Mouse (Mus musculus) intestine, embryonic 15.5 days (tissue): Measurements from ENCODE around the gene Nudt5. TPM values are rescaled to one million over a fixed set of nuclear protein-coding genes. Genes with fewer than 3 reads are reported as not detected.
"Not testable (repeated sequence)": the region's sequence is repeated elsewhere in the genome, so short reads cannot be mapped to it uniquely, and the experiment has no call there.

Experiments used
- ATAC-seq: fragments of 200-750 bp; cut with Nextera tagmentation; 2 replicates; pipeline ENCODE4 v1.8.0; 2017; ENCODE audit warnings: moderate TSS enrichment, moderate library complexity
- H3K27ac ChIP-seq: fragments of 300-500 bp; sonication (generic); 2 replicates; pipeline ENCODE4 v1.5.1; 2015; ENCODE audit warnings: mild to moderate bottlenecking, inconsistent platforms
- H3K27me3 ChIP-seq: fragments of 300-500 bp; sonication (generic); replicated peaks from 2 replicates; pipeline ENCODE4 v1.6.1; 2015; ENCODE audit warnings: inconsistent platforms
- H3K36me3 ChIP-seq: fragments of 300-500 bp; sonication (generic); 2 replicates; pipeline ENCODE4 v1.6.1; 2015; ENCODE audit warnings: inconsistent platforms
- H3K4me1 ChIP-seq: fragments of 300-500 bp; sonication (generic); replicated peaks from 2 replicates; pipeline ENCODE4 v1.6.1; 2015; ENCODE audit warnings: inconsistent platforms
- H3K4me2 ChIP-seq: fragments of 300-500 bp; sonication (generic); replicated peaks from 2 replicates; pipeline ENCODE4 v1.6.1; 2015; ENCODE audit warnings: mild to moderate bottlenecking, inconsistent platforms
- H3K4me3 ChIP-seq: fragments of 300-500 bp; sonication (generic); replicated peaks from 2 replicates; pipeline ENCODE4 v1.5.1; 2015; ENCODE audit warnings: inconsistent platforms
- H3K9ac ChIP-seq: fragments of 300-500 bp; sonication (generic); 2 replicates; pipeline ENCODE4 v1.6.1; 2015; ENCODE audit warnings: inconsistent platforms
- H3K9me3 ChIP-seq: fragments of 300-500 bp; sonication (generic); 2 replicates; pipeline ENCODE4 v1.6.1; 2016; ENCODE audit warnings: inconsistent platforms
- WGBS: fragments of 180-500 bp; shearing (Covaris S2); methylation state at CpG from one replicate; pipeline ENCODE4 v1.1.7; 2015; 5-methylcytosine and 5-hydroxymethylcytosine counted together
- polyA plus RNA-seq: library from polyadenylated mRNA; unstranded; fragments of >200 nt; fragmentation: Nextera tagmentation; extraction: Ambion mirVana; gene quantifications from 2 replicates; pipeline ENCODE4 v1.2.1, GENCODE M21; 2015

The Nudt5 gene
- 70.4 and 73.2 TPM in 2 replicates for polyA plus RNA-seq

DNA sequence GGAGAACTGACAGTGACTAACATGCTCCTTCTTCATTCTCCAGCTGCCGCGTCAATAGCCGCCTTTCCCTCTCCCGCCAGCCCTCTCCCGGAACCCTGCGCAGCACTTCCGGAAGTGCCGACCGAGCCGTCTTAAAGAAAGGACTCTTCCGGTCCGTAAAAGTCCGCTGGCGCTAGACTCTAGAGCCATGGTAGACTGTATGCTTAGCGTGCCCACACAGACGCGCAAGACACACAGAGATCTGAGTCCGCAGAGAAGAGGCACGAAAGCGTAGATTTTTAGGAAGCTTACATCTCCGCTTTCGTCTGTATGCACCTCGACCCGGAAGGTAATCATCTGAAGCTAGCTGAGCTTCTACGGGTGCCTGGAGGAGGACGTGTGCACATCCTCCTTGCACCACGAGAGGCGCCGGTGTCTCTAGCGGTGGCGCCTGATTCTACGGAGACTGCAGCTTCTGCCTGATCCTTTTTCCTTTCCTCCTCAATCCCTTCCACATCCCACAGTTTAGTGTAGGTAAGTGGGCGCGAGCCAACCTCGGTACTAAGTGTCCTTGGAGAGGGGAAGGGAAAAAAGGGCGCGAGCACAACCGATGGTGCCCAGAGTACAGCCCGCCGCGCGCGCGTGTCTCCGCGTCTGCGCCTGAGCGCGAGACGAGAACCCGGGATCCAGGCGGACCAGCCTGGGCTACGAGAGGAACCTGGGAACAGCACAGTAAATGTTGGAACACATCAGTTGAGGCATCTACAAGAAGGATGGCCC lies at the start of gene Nudt5, which contains the start of gene Cdc123:
Gene Nudt5, plus strand, starts transcription at position 147 of the 759 bp plus-strand sequence.
Gene Cdc123, minus strand, starts transcription at position 292 of the 759 bp plus-strand sequence.
- ATAC-seq, result peak; percentile 98
- Histone ChIP-seq H3K9me3 (no peaks in the 10 kb centered on the region), H3K9ac (peak within 1 kb of the TSS; percentile 87), H3K4me2 (peak within 1 kb of the TSS; percentile 61), H3K27me3 (no peaks in the 10 kb centered on the region), H3K4me1 (0 out of 2 replicates have a peak, but pooled peaks cover 5% of the 10 kb centered on the region), H3K4me3 (peak within 1 kb of the TSS; percentile 63), H3K36me3 (peaks cover 19% of the 10 kb centered on the region), H3K27ac (peak within 1 kb of the TSS; percentile 94)
- WGBS, result under 1% methylated on average over 53 of the region's 53 CpGs

DNA sequence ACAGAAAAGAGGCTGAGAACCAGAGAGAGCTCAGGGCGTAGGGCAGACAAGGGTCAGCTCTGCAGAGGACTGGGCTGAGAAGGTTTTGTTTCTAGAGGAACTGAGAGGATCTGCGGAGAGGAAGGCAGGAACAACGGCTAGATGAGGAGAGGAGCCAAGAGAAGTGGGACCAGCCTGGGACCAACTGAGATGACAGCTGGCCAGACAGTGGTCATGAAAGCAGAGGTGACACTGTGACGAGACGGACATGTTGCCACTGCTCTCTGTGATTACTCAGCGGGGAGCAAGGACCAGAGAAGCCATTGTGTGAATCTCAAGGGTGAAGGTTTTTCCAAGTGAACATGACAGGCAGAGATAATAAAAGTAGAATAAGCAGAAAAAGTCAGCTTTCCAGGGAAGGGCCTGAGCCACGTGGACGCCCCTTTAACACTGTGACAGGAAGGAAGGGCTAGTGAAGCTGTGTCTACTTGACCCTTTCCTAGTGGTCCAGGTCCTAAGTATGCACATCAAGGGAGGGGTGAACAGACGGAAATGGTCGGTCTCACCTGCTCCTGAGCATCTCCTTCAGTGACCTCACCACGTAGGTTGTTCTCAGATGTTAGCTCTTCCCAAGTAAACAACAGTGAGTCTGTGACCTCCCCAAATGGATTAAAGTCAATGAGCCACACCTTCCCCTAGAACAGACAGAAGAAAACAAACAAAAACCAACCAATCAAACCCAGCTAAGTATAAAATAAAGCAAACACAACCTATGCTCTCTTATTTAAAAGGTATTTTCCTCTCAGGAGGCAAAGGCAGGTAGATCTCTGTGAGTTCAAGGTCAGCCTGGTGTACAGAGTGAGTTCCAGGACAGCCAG lies 46.8 kb upstream of the Nudt5 start:
- H3K4me3 ChIP-seq, result no peak overlapping the region
- H3K27me3 ChIP-seq, result no peaks in the 10 kb centered on the region
- ATAC-seq, result no peak
- no peaks in the 10 kb centered on the region for H3K9me3 ChIP-seq
- 83% methylated on average over 11 of the region's 11 CpGs for WGBS
- H3K4me1 ChIP-seq, result no peaks in the 10 kb centered on the region
- H3K27ac ChIP-seq, result no peak overlapping the region
- no peak overlapping the region for H3K9ac ChIP-seq
- H3K36me3 ChIP-seq, result peaks cover 39% of the 10 kb centered on the region
- no peak overlapping the region for H3K4me2 ChIP-seq

DNA sequence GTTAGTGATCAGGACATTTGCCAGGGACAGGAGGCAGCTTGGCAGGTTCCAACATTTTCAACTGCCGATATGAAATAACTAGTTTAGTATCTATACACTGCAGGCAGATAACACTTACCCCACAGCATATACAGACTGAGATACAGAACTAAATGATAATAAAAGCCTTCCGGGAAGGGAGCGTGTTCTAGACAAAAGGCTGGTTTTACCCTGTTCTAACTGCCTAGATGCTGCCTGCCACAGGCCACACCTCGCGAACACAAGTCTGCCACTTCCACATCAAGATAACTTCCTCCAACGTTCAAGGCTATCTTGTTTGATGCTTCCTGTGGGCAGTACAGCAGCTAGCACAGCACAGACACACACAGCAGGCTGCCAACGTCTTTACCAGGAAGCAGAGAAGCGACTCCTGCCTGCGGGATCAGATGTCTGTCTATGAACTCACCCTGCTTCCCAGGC lies 43.6 kb upstream of the Nudt5 start:
- H3K9ac ChIP-seq, result no peak overlapping the region
- ATAC-seq, result no peak
- no peak overlapping the region for H3K4me2 ChIP-seq
- H3K27ac ChIP-seq, result no peak overlapping the region
- peaks cover 20% of the 10 kb centered on the region for H3K36me3 ChIP-seq
- H3K9me3 ChIP-seq, result no peaks in the 10 kb centered on the region
- H3K4me1 ChIP-seq, result no peaks in the 10 kb centered on the region
- no peak overlapping the region for H3K4me3 ChIP-seq
- H3K27me3 ChIP-seq, result no peaks in the 10 kb centered on the region
- WGBS, result 63% methylated on average over 9 of the region's 9 CpGs

DNA sequence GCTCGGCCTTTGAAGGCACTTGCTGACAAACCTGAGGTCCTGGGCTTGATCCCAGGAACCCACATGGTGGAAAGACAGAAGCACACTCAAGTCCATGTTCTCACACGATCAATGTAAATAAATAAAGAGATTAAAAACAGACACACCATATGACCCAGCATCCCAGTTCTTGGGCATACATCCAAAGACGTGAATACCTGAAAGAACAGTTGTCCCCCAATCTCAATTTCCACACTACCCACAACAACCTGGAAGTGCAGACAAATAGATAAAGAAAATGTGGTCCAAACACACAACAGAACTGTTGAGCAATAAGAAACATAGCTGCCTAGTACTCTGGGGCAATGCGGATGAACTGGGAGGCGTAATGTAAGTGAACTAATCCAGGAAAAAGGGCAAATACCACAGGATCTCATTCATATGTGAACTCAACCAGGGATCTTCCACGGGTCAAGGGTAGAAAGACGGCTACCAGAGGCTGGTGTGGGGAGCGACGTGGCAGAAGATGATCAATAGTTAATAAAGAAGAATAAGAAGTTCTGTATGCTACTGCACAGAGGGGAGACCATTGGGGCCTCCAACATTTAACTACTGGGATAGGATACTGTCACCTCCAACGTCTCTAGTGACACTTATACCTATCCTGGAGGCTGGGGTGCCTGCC lies 42.8 kb upstream of the Nudt5 start:
- no peak overlapping the region for H3K4me3 ChIP-seq
- peaks cover 12% of the 10 kb centered on the region for H3K36me3 ChIP-seq
- no peaks in the 10 kb centered on the region for H3K27me3 ChIP-seq
- H3K4me2 ChIP-seq, result no peak overlapping the region
- H3K27ac ChIP-seq, result no peak overlapping the region
- WGBS, result 88% methylated on average over 10 of the region's 10 CpGs
- no peak overlapping the region for H3K9ac ChIP-seq
- no peaks in the 10 kb centered on the region for H3K4me1 ChIP-seq
- no peak for ATAC-seq
- no peaks in the 10 kb centered on the region for H3K9me3 ChIP-seq

DNA sequence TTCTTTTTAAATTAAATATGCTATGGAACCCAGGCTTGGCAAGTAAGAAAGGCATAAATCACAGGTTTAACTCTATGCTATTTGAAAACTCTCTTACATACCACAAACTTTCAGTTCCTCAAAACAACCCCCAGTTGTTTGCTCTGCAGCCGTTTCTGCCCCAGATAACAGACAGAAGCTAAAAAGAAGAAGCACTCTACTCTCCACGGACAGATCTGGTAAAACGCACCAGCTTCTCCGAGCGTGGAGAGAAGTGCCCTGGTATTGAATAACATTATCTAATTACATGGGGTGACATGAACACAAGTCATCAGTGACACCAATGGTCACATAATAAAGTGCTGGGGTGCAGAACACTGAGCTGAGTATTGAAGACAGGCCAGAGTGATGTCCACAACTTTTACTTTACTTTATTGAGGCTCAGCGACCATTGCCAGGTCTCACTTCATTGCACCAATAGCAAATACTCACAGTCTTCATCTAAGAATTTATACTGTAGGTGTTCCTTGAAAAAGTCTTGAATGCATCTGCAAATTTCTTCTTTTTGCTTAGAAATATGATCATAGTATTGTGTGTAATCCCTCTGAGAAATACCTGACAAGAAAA lies 40.3 kb upstream of the Nudt5 start:
- 87% methylated on average over 6 of the region's 6 CpGs for WGBS
- no peak overlapping the region for H3K4me2 ChIP-seq
- no peak overlapping the region for H3K4me3 ChIP-seq
- no peak overlapping the region for H3K9ac ChIP-seq
- no peaks in the 10 kb centered on the region for H3K27me3 ChIP-seq
- H3K36me3 ChIP-seq, result peaks cover 9% of the 10 kb centered on the region
- no peak for ATAC-seq
- H3K27ac ChIP-seq, result no peak overlapping the region
- H3K4me1 ChIP-seq, result no peaks in the 10 kb centered on the region
- H3K9me3 ChIP-seq, result no peaks in the 10 kb centered on the region

DNA sequence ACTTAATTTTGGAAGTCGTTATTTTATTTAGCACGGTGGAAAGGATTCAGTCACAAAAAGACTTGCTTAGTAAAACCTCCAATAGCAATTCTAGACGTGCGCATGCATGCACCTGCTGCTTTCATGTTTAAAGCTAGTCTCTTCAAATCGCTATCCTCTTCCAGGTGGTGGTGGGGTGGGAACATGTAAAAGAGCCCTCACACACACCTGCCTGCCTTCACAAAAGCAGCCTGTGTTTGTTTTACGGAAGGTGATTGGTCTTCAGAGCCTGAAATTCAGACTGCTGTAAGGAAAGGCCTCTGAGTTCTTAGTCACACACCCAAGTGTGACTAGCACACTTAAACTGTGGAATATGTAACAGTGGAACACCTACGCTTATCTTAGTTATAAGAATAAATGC lies 39.6 kb upstream of the Nudt5 start:
- Histone ChIP-seq H3K4me3 (no peak overlapping the region), H3K27me3 (no peaks in the 10 kb centered on the region), H3K27ac (no peak overlapping the region), H3K9ac (no peak overlapping the region), H3K36me3 (peaks cover 7% of the 10 kb centered on the region), H3K9me3 (no peaks in the 10 kb centered on the region), H3K4me1 (no peaks in the 10 kb centered on the region), H3K4me2 (no peak overlapping the region)
- 93% methylated on average over 7 of the region's 7 CpGs for WGBS
- no peak for ATAC-seq

DNA sequence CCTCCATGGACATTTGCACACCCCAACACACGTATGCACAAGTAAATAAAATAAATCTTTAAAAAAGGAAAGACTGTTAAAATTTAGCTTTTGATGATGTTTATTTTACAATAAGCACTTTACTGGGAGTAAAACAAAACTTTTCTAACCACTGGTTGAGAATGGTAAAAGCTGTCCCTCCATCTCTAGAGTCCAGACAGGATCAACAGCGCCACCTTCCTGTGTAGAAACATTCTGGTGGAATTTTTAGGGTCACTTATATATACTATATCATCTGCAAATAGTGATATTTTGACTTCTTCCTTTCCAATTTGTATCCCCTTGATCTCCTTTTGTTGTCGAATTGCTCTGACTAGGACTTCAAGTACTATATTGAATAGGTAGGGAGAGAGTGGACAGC lies 38.6 kb upstream of the Nudt5 start:
- H3K4me3 ChIP-seq, H3K9me3 ChIP-seq, ATAC-seq, H3K4me1 ChIP-seq, H3K4me2 ChIP-seq, H3K27me3 ChIP-seq, H3K36me3 ChIP-seq, H3K9ac ChIP-seq, H3K27ac ChIP-seq: not testable (repeated sequence)
- WGBS, result 79% methylated on average over 3 of the region's 3 CpGs

DNA sequence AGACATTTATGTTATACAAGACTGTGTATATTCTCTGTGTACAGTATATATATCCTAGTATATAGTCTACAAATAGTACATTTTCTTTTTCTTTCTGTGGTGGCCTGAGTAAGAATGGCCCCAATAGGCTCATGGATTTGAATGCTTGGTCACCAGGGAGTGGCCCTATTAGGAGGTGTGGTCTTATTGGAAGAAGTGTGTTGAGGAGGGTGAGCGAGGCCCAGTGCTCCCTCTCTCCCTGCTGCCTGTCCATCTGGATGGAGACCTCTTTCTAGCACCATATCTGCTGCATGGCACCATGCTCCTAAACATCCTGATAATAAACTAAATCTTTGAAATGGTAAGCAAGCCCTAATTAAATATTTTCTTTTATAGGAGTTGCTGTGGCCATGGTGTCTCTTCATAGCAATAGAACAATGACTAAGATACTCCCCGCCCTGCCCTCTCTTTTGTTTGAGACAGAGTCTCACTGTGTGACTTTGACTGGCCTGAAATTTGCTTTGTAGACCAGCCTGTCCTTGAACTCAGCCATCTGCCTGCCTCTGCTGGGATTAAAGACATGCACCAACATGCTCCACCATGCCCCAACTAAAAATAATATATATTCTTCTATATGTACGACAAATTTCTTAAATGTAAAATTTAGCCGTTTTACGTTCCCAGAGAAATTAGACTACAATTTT lies 34.6 kb upstream of the Nudt5 start:
- Histone ChIP-seq H3K27me3 (no peaks in the 10 kb centered on the region), H3K9me3 (no peaks in the 10 kb centered on the region), H3K27ac (no peak overlapping the region), H3K36me3 (peaks cover 10% of the 10 kb centered on the region; the same call in 1 of the 2 replicates), H3K9ac (no peak overlapping the region), H3K4me1 (no peaks in the 10 kb centered on the region), H3K4me3 (no peak overlapping the region), H3K4me2 (no peak overlapping the region)
- WGBS, result 89% methylated on average over 5 of the region's 5 CpGs
- no peak for ATAC-seq

DNA sequence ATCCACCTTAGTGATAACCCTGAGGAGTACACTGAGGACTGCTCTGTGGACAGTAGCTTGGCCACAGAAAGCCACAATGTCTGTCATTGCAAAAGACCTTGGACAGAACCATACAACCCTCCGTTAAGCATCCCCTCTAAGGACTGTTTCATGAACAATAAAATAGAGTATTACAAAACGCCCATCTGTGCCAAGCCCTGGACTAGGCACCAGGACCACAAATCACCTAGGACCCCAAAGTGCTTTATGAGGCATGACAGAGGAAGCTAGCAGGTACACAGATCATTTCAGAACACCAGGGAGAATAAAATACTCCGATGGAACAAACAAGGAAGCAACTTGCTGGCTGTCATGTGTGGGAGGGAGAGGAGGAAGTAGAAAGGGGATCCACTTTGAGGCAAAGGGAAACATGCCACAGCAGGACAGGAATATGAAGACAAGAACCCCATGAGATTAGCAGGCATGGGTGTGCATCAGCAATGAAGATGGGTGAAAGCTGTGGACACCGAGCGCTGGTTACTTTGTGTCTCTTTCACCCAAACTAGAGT lies 33.5 kb upstream of the Nudt5 start:
- Histone ChIP-seq H3K4me3 (no peak overlapping the region), H3K36me3 (peaks cover 11% of the 10 kb centered on the region; the same call in 1 of the 2 replicates), H3K9me3 (no peaks in the 10 kb centered on the region), H3K27me3 (no peaks in the 10 kb centered on the region), H3K9ac (no peak overlapping the region), H3K27ac (no peak overlapping the region), H3K4me1 (no peaks in the 10 kb centered on the region), H3K4me2 (no peak overlapping the region)
- no peak for ATAC-seq
- 93% methylated on average over 5 of the region's 5 CpGs for WGBS

DNA sequence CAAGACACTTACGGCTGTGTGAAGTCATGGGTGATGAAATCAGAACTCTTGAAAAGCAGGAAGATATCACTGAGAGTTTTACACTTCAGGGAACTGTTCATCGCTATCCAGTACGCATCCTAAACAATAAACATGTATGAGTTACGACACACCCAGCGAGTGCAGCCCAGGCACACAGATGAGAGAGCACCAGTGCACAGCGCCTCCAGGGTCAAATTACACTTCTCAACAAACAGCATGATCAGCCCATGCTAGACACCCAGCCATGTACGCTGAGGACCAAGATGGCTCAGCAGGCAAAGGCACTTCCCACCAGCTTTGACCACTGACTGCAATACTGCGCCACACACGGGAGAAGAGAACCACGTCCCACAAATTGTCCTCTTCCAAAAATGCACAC lies 23.6 kb upstream of the Nudt5 start:
- H3K4me2 ChIP-seq, result no peak overlapping the region
- H3K27ac ChIP-seq, result no peak overlapping the region
- no peak overlapping the region for H3K4me3 ChIP-seq
- 83% methylated on average over 10 of the region's 10 CpGs for WGBS
- no peak for ATAC-seq
- no peaks in the 10 kb centered on the region for H3K27me3 ChIP-seq
- no peaks in the 10 kb centered on the region for H3K4me1 ChIP-seq
- no peak overlapping the region for H3K9ac ChIP-seq
- H3K9me3 ChIP-seq, result no peaks in the 10 kb centered on the region
- peaks cover 31% of the 10 kb centered on the region for H3K36me3 ChIP-seq

DNA sequence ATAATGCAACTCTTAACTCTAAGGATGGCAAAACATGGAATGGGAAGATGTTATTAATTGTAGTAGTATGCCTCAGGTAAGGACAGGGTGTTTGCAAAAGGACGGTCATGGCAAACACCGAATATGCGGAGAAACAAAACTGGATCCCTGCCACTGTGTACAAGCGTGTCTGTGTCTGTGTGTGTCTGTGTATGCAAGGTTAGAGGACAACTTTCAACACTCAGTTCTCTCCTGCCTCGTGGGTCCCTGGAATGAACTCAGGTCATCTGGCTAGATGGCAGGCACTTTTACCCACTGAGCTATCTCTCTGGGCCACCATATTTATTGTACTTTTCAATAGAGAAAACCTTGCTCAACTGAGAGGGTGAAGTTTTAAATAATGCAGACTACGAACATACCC lies 22.4 kb upstream of the Nudt5 start:
- peaks cover 31% of the 10 kb centered on the region for H3K36me3 ChIP-seq
- no peak overlapping the region for H3K9ac ChIP-seq
- no peaks in the 10 kb centered on the region for H3K9me3 ChIP-seq
- WGBS, result 94% methylated on average over 6 of the region's 6 CpGs
- H3K27ac ChIP-seq, result no peak overlapping the region
- no peaks in the 10 kb centered on the region for H3K27me3 ChIP-seq
- H3K4me1 ChIP-seq, result no peaks in the 10 kb centered on the region
- no peak for ATAC-seq
- no peak overlapping the region for H3K4me3 ChIP-seq
- H3K4me2 ChIP-seq, result no peak overlapping the region
